Mouse (Mus musculus): ENCODE results near the gene Nudt21. TPM values are rescaled to one million over a fixed set of nuclear protein-coding genes. Genes with fewer than 3 reads are reported as not detected.

The Nudt21 gene
- polyA plus RNA-seq, 3 experiments from 2014 or later = 60.1 to 163 (median 82.0) TPM

- ATAC-seq = no peak
Measured at GRCm38 (mm10) chr8:93998961-93999360, 37.9 kb downstream of the Nudt21 start.

DNA sequence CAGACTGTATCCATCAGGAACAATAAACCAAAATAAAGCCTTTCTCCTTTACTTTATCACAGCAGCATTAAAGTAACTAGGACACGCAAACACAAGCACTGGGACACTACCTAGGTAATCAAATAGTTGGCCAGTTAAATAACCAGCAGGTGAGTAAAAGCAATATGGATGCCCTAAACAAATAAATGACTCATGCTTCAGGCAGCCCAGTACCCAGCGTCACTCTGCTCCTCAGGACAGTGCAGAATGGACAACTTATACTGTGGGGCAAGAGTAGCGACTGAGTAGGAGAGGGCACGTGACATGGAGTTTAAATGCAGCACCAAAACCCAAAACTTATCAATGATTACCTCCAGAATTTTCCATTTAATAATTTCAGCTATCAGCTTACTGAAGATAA lies 47.1 kb downstream of the Nudt21 start:
- no peak for ATAC-seq

- ATAC-seq = no peak
Measured at GRCm38 (mm10) chr8:93984731-93985130, 52.1 kb downstream of the Nudt21 start.

DNA sequence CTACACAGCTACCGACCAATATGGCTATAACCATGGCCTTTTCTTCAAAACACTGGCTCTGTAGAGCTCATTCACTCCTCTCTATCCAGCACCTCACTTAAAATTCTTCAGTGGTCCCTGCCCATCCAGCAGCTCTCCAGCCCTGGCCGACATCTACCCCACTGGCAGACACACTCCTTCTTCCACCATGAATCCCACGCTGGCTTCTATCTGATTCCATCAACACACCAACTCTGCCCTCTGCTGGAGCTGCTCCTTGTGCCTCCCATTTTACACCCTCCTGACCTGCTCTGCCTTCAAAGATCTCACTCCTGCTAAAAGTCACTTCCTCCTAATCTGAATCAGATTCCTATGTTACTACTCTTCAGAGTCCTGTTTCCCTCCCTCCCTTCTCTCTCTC lies 53.0 kb downstream of the Nudt21 start:
- no peak for ATAC-seq

DNA sequence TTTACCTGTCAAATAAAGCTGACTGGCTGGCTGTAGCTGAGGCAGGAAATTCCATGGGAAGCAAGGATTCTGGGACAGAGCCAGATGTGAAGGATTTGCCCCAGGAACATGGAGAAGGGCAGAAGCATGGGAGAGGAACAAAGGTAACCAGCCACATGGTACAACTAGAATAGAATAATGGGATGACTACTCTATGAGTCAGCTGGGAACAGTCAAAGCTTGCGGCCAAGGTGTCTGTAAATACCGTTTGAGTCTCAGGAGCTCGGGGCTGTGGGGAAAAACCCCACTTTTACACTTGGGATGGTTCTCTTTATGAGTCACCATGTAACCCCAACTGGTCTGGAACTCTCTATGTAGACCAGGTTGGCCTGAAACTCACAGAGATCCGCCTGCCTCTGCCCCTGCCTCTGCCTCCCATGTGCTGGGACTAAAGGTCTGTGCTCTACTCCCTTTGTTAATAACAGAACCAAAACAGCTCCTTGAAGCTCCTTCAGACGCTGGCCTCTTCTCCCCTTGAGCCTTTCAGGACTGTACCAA lies 55.1 kb downstream of the Nudt21 start:
- ATAC-seq = no peak

DNA sequence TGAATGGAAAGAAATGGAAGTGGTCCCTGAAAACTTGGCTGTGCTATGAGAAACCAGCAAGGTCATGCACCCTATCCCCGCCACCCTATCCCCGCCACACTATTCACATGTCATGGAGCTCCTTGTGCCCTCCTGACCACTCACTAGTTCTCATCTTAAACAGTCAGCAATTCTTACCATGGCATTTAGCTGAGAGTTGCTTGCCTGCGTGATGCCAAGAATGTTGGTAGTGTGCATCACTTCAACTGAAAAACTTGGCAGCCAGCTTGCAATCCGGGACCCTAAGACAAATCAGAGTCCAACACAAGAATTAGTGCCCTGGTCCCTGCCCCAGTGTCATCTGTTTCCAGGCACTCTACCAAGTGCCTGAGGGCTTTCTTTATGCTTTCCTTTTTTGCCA lies 56.7 kb downstream of the Nudt21 start:
- no peak for ATAC-seq

DNA sequence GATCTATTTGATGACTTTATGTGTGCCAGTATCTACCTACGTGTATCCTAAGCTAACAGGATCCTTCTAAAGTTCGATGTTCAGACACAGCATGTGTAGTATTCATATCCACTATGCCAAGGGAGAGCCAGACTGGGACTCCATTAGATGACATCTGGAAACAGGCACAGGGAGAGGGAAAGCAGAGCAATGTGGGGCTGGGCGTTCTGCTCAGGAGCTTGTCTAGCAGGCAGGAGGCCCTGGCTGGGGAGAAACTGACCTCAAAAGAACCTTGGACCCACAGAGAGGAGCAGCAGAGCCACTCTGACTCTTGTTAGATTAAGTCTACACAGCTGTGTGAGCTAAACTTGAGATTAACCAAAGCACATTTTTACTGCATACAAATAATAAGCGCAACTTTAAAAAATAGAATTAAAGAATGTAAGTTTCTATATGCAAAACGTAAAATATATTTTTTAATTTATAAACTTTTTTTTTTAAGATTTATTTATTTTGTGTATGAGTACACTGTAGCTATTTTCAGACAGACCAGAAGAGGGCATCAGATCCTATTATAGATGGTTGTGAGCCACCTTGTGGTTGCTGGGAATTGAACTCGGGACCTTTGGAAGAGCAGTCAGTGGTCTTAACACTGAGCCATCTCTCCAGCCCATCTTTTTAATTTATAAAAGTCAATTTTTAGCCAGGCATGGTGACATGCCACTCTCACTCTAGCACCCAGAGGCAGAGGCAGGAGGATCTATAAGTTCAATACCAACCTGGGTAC lies 60.2 kb downstream of the Nudt21 start:
- no peak for ATAC-seq

DNA sequence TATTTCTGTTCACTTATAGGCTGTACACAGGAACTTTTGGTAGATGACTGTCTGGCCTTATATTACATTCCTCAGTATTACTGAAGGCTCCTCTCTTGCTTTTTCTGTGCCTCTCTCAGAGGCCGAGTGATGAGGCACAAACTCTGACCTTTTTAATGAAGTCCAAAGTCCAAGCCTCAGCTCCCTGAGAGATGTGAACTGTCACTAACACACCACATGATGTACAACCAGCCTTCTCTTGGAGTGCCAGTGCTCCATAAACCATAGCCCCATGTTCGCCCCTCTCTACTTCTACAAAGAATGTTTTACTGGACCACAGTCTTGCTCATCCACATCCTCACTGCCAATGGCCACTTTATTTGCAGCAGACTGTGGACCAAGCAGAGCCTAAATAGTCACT lies 61.5 kb downstream of the Nudt21 start:
- no peak for ATAC-seq

GRCm38 (mm10) chr8:93974602-93975186 lies 62.1 kb downstream of the Nudt21 start:
- ATAC-seq = no peak

DNA sequence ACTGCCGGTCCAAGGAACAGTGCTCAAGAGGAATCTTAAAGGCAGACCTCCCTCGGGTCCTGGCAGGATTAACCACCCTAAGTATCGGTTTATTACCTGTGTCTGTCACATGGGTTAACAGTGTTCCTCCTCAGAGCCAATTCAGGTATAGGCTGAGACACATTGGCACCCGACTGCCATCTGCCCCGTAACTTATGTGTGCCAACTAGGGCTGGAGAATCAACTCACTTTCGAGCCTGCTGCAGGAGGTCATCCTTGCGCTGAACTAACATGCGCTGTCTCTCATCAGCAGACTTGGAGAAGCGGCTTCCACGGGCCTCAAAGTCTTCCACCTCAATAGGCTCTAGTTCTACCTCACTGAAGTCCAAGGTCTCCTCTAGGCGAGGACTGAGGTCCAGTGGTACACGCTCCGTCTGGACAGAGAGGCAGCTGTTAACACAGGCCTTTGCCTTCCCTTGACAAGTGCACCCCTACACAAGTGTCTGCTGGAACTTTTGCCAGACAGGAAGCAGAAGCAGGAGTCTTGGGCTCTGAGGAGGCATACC lies 62.9 kb downstream of the Nudt21 start:
- no peak for ATAC-seq

GRCm38 (mm10) chr8:93972971-93973734 lies 63.7 kb downstream of the Nudt21 start:
- ATAC-seq = no peak

- no peak for ATAC-seq
Measured at GRCm38 (mm10) chr8:93972211-93972610, 64.6 kb downstream of the Nudt21 start.

- no peak for ATAC-seq
Measured at GRCm38 (mm10) chr8:93971451-93971850, 65.4 kb downstream of the Nudt21 start.

DNA sequence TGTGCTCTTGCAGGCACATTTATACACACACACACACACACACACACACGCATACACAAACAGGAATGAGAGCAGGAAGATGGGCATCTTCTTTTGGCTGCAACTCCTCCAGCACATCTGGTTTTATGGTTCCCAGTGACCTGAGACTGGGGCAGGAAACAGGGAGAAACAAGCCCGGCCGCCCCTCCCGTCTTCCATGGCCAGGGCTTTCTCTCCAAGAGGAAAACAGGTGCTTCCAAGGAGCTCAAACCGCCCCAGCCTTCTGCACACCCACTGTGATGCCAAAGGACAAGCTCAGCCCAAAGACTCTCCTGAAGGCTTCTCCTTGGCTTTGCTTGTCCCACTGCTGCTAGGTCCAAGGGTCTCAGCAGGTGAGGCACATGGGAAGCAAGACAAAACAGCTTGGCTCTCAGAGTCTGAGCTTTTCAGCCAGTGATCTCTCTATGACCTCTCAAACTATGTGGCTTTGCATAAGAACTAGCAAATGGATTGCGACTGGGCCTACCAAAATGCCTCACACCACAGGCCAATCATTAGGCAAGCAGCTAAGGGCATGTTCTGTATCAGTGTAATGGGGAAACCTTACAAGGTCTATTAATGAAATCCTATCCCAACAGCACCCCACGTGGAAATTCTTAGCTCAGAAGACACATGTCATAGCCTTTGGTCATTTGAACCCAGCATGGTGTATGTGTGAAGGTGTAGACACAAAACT lies 67.0 kb downstream of the Nudt21 start:
- ATAC-seq = no peak

DNA sequence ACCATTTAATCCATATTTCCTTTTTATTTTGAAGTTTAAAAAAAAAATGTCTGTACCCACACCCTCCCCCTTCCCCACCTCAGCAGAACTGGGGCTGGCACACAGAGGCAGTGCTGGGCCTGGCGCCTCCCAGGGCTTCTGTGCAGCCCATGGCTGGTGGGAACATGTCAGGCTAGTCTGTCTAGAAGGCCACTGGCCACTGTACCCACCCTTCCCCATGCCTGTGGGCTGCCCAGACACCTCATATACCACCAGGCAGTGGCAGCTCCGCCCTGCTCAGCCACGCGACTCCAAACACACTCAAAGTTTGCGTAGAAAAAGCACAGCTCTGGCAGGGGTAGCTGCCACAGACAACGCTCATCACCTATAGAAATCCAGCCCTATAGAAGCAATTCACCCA lies 68.5 kb downstream of the Nudt21 start:
- ATAC-seq = no peak

Other genes starting within 250 kb of the Nudt21 start
- under 1 TPM in 1 of 3 experiments, not detected in 2; 0.41 TPM for gene Gnao1, start 227.1 kb downstream of the Nudt21 start, polyA plus RNA-seq (2017; shearing (Covaris generic))
- gene Amfr, start 24.2 kb downstream of the Nudt21 start, polyA plus RNA-seq (2017; shearing (Covaris generic)) = 10 to 100 TPM; 20.3 to 38.5 (median 38.0) TPM
- gene Ogfod1, start 167 bp upstream of the Nudt21 start, polyA plus RNA-seq (2017; shearing (Covaris generic)) = 10 to 100 TPM; 16.7 to 23.2 (median 22.4) TPM
- 1 to 10 TPM; 1.6 to 9.5 (median 5.9) TPM for gene Bbs2, start 61.9 kb upstream of the Nudt21 start, polyA plus RNA-seq (2017; shearing (Covaris generic))
- not detected for gene Mt4, start 100.2 kb upstream of the Nudt21 start, polyA plus RNA-seq (2017; shearing (Covaris generic))
- gene Mt3, start 115.6 kb upstream of the Nudt21 start, polyA plus RNA-seq (2017; shearing (Covaris generic)) = 1 to 10 TPM in 1 of 3 experiments, not detected in 2; 5.9 TPM
- gene Mt2, start 135.6 kb upstream of the Nudt21 start, polyA plus RNA-seq (2017; shearing (Covaris generic)) = under 1 TPM in 1 of 3 experiments, not detected in 2; 0.94 TPM
- 10 to 100 TPM in 1 of 3 experiments, 1 to 10 TPM in 2; 1.5 to 11.0 (median 2.6) TPM for gene Mt1, start 142.1 kb upstream of the Nudt21 start, polyA plus RNA-seq (2017; shearing (Covaris generic))
- gene Nup93, start 177.5 kb upstream of the Nudt21 start, polyA plus RNA-seq (2017; shearing (Covaris generic)) = 10 to 100 TPM; 29.9 to 37.2 (median 35.3) TPM